In the genomic region with DNA sequence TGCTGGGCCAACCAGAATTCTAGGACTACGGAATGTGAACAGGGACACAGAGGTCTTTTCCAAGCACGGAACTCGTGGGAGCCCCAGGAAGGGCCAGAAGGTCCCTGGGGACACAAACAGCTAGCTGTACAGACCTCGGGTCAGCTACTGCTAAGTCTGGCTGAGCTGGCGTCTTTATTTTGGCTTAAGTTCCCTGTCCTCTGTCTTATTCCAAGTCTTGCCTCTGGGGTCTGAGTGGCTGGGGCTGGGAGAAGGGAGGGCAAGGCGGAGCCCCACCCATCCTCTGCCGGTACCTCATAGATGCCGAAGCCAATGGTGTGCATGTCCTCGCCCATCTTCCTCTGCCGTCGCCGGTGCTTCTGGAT, we compare ENCODE assay signal across 11 mouse cellular contexts. TPM values are rescaled to one million over a fixed set of nuclear protein-coding genes. Genes with fewer than 3 reads are reported as not detected.
DNase-seq lines count a peak whose midpoint lies in the region; ATAC-seq lines count a peak whose summit lies in the region.
"Had no signal": no experiment of that assay in that cellular context is flagged by ENCODE, and none has a peak within 500 bp of the region (broad histone marks: within the 10 kb centered on the region; RNA-seq: fewer than 3 reads in every experiment).

No protein-coding gene starts in this region.

- 84% methylated on average over 12 of the region's 12 CpGs for WGBS in heart, embryonic 16.5 days
- 89% methylated on average over 12 of the region's 12 CpGs for WGBS in liver, embryonic 11.5 days

- no peak overlapping the region for H3K4me2 ChIP-seq in heart, embryonic 16.5 days (ENCODE audit: low read depth, low read length)
- no peak overlapping the region for H3K4me2 ChIP-seq in liver, embryonic 11.5 days

- 0 out of 2 replicates have a peak, but pooled peaks cover 5% of the 10 kb centered on the region for H3K4me1 ChIP-seq in heart, embryonic 16.5 days (ENCODE audit: control insufficient read depth, insufficient read depth, low read length)
- H3K4me1 ChIP-seq in liver, embryonic 11.5 days (replicated peaks; ENCODE audit: control insufficient read depth, insufficient read depth, low read length) = 0 out of 2 replicates have a peak, but pooled peaks cover 5% of the 10 kb centered on the region

- H3K9ac ChIP-seq in heart, embryonic 16.5 days (ENCODE audit: low read length) = no peak overlapping the region
- no peak overlapping the region for H3K9ac ChIP-seq in liver, embryonic 11.5 days (ENCODE audit: low read depth, low read length)

- intact Hi-C loops in left cerebral cortex, postnatal 10 days (cut with DNase I) = no loop called here
- intact Hi-C loops in left cerebral cortex, postnatal 4 days (cut with DNase I) = no loop called here

- H3K4me3 ChIP-seq in heart, embryonic 16.5 days (ENCODE audit: low read length) = no peak overlapping the region
- H3K4me3 ChIP-seq in liver, embryonic 11.5 days (ENCODE audit: low read depth, low read length) = no peak overlapping the region
- H3K4me3 ChIP-seq: erythroblast, embryonic 14.5 days had no signal

- peaks cover 41% of the 10 kb centered on the region for H3K36me3 ChIP-seq in heart, embryonic 16.5 days (ENCODE audit: control insufficient read depth, insufficient read depth)
- peaks cover 12% of the 10 kb centered on the region; the same call in 1 of the 2 replicates for H3K36me3 ChIP-seq in liver, embryonic 11.5 days (ENCODE audit: control insufficient read depth, insufficient read depth, low read length)

- no peaks in the 10 kb centered on the region for H3K27me3 ChIP-seq in heart, embryonic 16.5 days (ENCODE audit: control insufficient read depth, insufficient read depth, low read length)
- H3K27me3 ChIP-seq in liver, embryonic 11.5 days (replicated peaks; ENCODE audit: control insufficient read depth, insufficient read depth, low read length) = no peaks in the 10 kb centered on the region

- peak; percentile 58 for DNase-seq in gastrocnemius, adult 18-20 months (ENCODE audit: low spot score)
- DNase-seq in gastrocnemius, postnatal 4 days (ENCODE audit: low spot score in 2 of 2) = no peak
- DNase-seq in left cerebral cortex, postnatal 10 days (ENCODE audit: extremely low spot score in 1 of 2, low spot score in 2 of 2) = peak; percentile 42 to 70
- no peak for DNase-seq in left cerebral cortex, postnatal 4 days
- peak; percentile 71 for DNase-seq in layer of hippocampus, adult 9-11 months
- no peak for DNase-seq in liver, embryonic 11.5 days (ENCODE audit: low spot score)
- no peak for DNase-seq in thymus, postnatal 4 days
- DNase-seq: liver had no signal

- H3K27ac ChIP-seq in heart, embryonic 16.5 days (ENCODE audit: low read length) = no peak overlapping the region
- no peak overlapping the region for H3K27ac ChIP-seq in liver, embryonic 11.5 days (ENCODE audit: low read depth, low read length)
- H3K27ac ChIP-seq: macrophage had no signal

- peak; percentile 46 for ATAC-seq in heart, embryonic 16.5 days (replicated peaks; ENCODE audit: extremely low read depth, insufficient read depth, low FRiP score)
- no peak for ATAC-seq in liver, embryonic 11.5 days (replicated peaks; ENCODE audit: low FRiP score)

- no peaks in the 10 kb centered on the region for H3K9me3 ChIP-seq in heart, embryonic 16.5 days (replicated peaks; ENCODE audit: control insufficient read depth, low read length)
- no peaks in the 10 kb centered on the region for H3K9me3 ChIP-seq in liver, embryonic 11.5 days (ENCODE audit: control insufficient read depth, low read length)

RNA-seq across cellular contexts. Expression of a gene that starts 33.5 kb away (rescaled TPM):
- total RNA-seq in gastrocnemius, adult 18-20 months (2021) = 10 to 100 TPM; 50.2 to 54.2 TPM
- 100 to 1,000 TPM; 103 to 106 TPM for total RNA-seq in gastrocnemius, postnatal 4 days (2021)
- total RNA-seq in left cerebral cortex, postnatal 10 days (2021) = 10 to 100 TPM; 59.9 to 64.6 TPM
- 10 to 100 TPM; 77.0 to 82.5 TPM for total RNA-seq in left cerebral cortex, postnatal 4 days (2021)
- polyA plus RNA-seq in heart, embryonic 16.5 days (2015; fragmentation: Nextera tagmentation; extraction: Ambion mirVana) = 91.1 and 91.7 TPM in 2 replicates
- polyA plus RNA-seq in liver, embryonic 11.5 days (2014; fragmentation: Nextera tagmentation; extraction: Ambion mirVana) = 49.5 and 51.4 TPM in 2 replicates

Comparison
In these comparisons a context has a peak if more than half of its experiments do, and no peak if none do; other contexts are left out.
1. DNase-seq: peak in gastrocnemius, adult 18-20 months (single experiment), left cerebral cortex, postnatal 10 days (2 of 2) and layer of hippocampus, adult 9-11 months (single experiment); none in gastrocnemius, postnatal 4 days (0 of 2), left cerebral cortex, postnatal 4 days (single experiment), liver, embryonic 11.5 days (single experiment) and thymus, postnatal 4 days (single experiment).